Mouse (Mus musculus) retina, postnatal 1 day (tissue): Measurements from ENCODE around the gene Lrrc45.
"Not testable (repeated sequence)": the region's sequence is repeated elsewhere in the genome, so short reads cannot be mapped to it uniquely, and the experiment has no call there.

Source experiments
- DNase-seq: peaks from one replicate; pipeline ENCODE4 v3.0.0-alpha.2; 2012

The Lrrc45 gene

GRCm38 (mm10) chr11:120713580-120714518 is at the start of gene Lrrc45, which contains the start of gene Cenpx:
Gene Lrrc45, plus strand, starts transcription at chr11:120713925.
Gene Cenpx, minus strand, starts transcription at chr11:120713738.
- DNase-seq = peak; percentile 99

DNA sequence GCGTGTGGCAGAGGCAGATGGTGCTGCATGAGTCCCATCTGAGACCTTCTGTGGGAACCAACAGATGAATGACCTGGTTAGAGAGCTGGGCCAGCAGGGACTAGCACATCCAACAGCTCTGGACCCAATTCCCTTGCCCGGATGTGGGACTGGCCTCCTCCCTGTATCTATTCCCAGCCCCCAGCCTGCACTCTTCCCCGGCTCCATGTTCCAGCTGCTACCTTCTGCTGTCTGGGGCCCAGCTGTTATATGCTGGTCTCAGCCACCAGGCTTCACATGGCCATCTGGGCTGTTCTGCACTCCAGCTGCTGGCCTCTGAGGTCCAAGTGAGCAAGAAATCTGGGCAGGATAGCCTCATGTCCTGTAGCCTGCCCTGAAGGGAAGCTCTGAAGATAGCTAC is 48.3 kb upstream of the Lrrc45 start:
- peak; percentile 74 for DNase-seq

- peak; percentile 33 for DNase-seq
Measured at GRCm38 (mm10) chr11:120666617-120667016, 47.1 kb upstream of the Lrrc45 start.

- DNase-seq = peak; percentile 96
Measured at GRCm38 (mm10) chr11:120672687-120673593, 40.8 kb upstream of the Lrrc45 start, which contains the start of gene Aspscr1. Gene Aspscr1, plus strand, starts transcription at chr11:120672973.

DNA sequence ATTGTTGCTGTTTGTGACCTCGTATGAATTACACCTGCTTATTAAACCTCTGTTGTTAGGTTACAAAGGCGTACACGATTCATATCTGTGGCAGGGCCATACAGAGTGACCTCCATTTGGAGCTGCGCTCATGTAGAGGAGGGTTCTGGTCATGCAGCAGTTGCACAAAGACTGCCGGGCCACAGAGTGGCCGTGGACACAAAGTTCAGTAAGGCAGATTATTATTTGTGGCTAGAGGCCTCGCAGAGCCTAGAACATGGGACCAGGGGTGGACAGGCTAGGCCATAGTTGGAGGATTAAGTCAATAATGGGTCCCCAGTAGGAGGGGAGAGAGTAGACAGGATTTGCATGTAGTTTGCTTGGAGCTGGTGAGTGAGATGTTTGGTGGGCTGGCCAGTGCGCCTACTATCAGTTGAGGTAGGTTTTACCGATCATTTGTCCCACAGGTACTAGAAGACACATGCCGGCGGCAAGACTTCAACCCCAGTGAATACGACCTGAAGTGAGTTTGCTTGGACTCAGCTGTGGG is 40.1 kb upstream of the Lrrc45 start:
- DNase-seq = no peak

- not testable (repeated sequence) for DNase-seq
Measured at GRCm38 (mm10) chr11:120675875-120676274, 37.9 kb upstream of the Lrrc45 start.

DNA sequence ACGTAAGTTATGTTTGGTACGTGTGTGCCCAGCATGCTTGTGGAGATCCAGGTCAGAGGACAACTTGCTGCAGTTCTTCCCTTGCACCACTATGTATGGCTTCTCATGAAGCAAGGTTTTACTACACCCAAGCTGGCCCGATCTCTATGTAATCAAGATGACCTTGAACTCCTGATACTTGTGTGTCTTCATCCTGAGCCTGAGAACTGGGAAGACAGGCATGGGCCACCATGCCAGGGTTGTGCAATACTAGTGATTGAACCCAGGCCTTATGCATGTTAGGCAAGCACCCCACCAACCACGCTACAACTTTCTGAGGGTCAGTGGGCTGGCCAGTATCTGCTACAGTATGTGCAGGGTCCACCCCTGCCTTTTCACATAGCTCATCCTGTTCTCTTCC is 36.8 kb upstream of the Lrrc45 start:
- DNase-seq = no peak

DNA sequence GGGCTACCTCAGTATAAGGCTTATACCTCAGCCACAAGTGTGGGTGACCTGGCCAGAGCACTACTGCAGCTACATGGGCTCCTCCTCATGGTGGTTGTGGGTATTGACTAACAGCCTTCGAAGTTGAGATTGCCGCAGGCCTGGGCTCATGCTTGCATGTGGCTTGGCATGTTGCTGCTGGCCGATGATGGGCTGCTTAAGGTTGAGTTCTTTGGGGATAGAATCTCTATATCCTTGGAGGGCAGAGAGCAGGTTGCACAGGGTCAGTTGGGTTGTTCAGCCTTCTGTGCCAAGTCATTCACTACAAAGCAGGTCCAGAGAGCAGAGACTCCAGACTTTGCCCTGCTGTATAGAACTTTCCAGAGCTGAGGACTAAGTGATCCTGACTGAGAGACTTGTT is 33.8 kb upstream of the Lrrc45 start:
- DNase-seq = peak; percentile 32

GRCm38 (mm10) chr11:120682683-120683082 is 31.0 kb upstream of the Lrrc45 start:
- DNase-seq = no peak

GRCm38 (mm10) chr11:120683536-120683935 is 30.2 kb upstream of the Lrrc45 start:
- DNase-seq = no peak

GRCm38 (mm10) chr11:120684086-120684485 is 29.6 kb upstream of the Lrrc45 start:
- DNase-seq = no peak

- DNase-seq = no peak
Measured at GRCm38 (mm10) chr11:120684660-120685059, 29.1 kb upstream of the Lrrc45 start.

DNA sequence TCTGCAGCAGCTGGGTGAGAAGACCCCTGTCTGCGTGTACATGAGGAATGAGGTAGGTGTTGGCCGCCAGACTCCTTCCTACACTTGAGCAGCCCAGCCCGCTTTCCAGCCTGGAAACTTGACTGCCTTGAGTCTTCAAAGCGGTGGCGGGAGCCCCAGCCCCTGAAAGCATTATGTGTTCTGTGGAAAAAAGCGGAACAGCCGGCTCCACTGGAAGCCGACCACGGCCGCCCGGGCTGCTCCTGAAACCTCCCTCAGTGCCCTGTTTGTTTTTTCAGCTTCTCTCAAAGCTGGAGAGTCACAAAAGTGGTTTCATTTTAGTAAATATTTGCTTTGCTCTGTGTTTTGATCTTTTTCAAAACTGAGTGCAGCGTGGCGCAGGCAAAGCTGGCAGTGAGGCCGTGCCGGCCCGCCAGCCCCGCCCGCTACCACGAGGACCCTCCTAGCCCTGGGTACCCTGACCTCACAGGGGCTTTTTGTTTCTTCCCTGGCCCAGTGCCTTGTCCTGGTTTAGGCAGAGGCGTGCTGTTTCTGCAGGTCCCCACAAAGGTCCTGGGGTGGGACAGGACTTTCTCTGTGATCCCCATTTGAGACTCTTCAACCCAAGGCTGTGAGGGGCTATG is 27.0 kb upstream of the Lrrc45 start:
- no peak for DNase-seq

- DNase-seq = no peak
Measured at GRCm38 (mm10) chr11:120689365-120689764, 24.4 kb upstream of the Lrrc45 start.

GRCm38 (mm10) chr11:120692471-120693011 is 21.2 kb upstream of the Lrrc45 start:
- no peak for DNase-seq

GRCm38 (mm10) chr11:120693461-120693860 is 20.3 kb upstream of the Lrrc45 start:
- DNase-seq = no peak

- DNase-seq = no peak
Measured at GRCm38 (mm10) chr11:120695184-120695583, 18.5 kb upstream of the Lrrc45 start.

- DNase-seq = no peak
Measured at GRCm38 (mm10) chr11:120695641-120696040, 18.1 kb upstream of the Lrrc45 start.

GRCm38 (mm10) chr11:120696568-120696967 is 17.2 kb upstream of the Lrrc45 start:
- DNase-seq = no peak

- DNase-seq = peak; percentile 71
Measured at GRCm38 (mm10) chr11:120697741-120698140, 16.0 kb upstream of the Lrrc45 start.

- DNase-seq = no peak
Measured at GRCm38 (mm10) chr11:120703696-120704454, 9.8 kb upstream of the Lrrc45 start.
